Comparison of ENCODE assay signal across 27 mouse cellular contexts in the genomic region with DNA sequence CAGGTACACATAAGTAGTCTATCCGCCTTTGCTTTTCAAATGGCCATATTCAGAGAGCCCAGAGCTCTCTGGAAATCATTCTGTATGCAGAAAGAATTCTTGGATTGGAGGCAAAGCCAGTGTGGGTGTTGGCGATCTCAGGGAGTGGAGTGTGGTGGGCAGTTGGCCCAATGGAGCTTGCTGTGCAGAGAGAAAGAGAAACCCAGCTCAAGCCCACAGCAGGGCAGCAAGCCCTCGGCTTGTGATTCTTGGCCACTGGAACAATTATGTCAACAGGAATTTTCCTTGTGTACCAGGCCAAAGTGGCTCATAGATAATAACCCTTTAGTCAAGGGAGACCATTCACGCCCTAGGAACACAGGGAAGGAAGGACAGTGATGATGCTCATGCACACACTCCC. TPM values are rescaled to one million over a fixed set of nuclear protein-coding genes. Genes with fewer than 3 reads are reported as not detected.
DNase-seq lines count a peak whose midpoint lies in the region; ATAC-seq lines count a peak whose summit lies in the region.
"Had no signal": no experiment of that assay in that cellular context is flagged by ENCODE, and none has a peak within 500 bp of the region (broad histone marks: within the 10 kb centered on the region; RNA-seq: fewer than 3 reads in every experiment).

No protein-coding gene starts in this region.

- no peaks in the 10 kb centered on the region for H3K4me1 ChIP-seq in forebrain, embryonic 10.5 days
- 0 out of 2 replicates have a peak, but pooled peaks cover 3% of the 10 kb centered on the region for H3K4me1 ChIP-seq in forebrain, embryonic 12.5 days
- H3K4me1 ChIP-seq: heart, embryonic 10.5 days; limb, embryonic 12.5 days; liver, embryonic 15.5 days; neural tube, embryonic 12.5 days had no signal

- peak; percentile 5 for DNase-seq in cerebellum, adult 11-12 months
- DNase-seq in cerebellum, adult 9-10 months, result no peak
- peak; percentile 8 for DNase-seq in forebrain, embryonic 10.5 days (ENCODE audit: extremely low spot score, low spot score)
- peak; percentile 13 to 18 for DNase-seq in heart, adult 18-20 months
- DNase-seq in heart, adult 9 months (ENCODE audit: low spot score in 2 of 2), result no peak
- peak; percentile 8 for DNase-seq in adipocyte (ENCODE audit: low spot score)
- no peak for DNase-seq in urinary bladder, postnatal 10 days (ENCODE audit: low spot score)
- DNase-seq: adrenal gland, postnatal 14 days; kidney, adult 9 months; kidney, postnatal 10 days; layer of hippocampus, adult 9-11 months; lung, embryonic 14.5 days; thymus, postnatal 4 days had no signal

- H3K9me3 ChIP-seq in forebrain, embryonic 10.5 days, result no peaks in the 10 kb centered on the region
- H3K9me3 ChIP-seq in forebrain, embryonic 12.5 days, result no peaks in the 10 kb centered on the region
- H3K9me3 ChIP-seq: heart, embryonic 10.5 days; limb, embryonic 12.5 days; liver, embryonic 15.5 days; midbrain, embryonic 12.5 days; neural tube, embryonic 12.5 days had no signal

- H3K4me2 ChIP-seq in forebrain, embryonic 12.5 days, result no peak overlapping the region
- H3K4me2 ChIP-seq: hindbrain, embryonic 14.5 days; limb, embryonic 12.5 days; liver, embryonic 15.5 days; lung, embryonic 14.5 days; midbrain, embryonic 12.5 days; neural tube, embryonic 12.5 days had no signal

- no peak for ATAC-seq in forebrain, embryonic 12.5 days (ENCODE audit: low FRiP score)
- ATAC-seq: forebrain, embryonic 16.5 days; intestine, postnatal 0 days; Patski had no signal

- no peak overlapping the region for H3K9ac ChIP-seq in forebrain, embryonic 12.5 days
- H3K9ac ChIP-seq: hindbrain, embryonic 14.5 days; limb, embryonic 12.5 days; liver, embryonic 15.5 days; lung, embryonic 14.5 days; midbrain, embryonic 12.5 days; neural tube, embryonic 12.5 days had no signal

- WGBS in forebrain, embryonic 10.5 days, result 92% methylated on average over 4 of the region's 4 CpGs
- WGBS in forebrain, embryonic 12.5 days, result 82% methylated on average over 4 of the region's 4 CpGs

- no peak overlapping the region for H3K4me3 ChIP-seq in forebrain, embryonic 10.5 days
- no peak overlapping the region for H3K4me3 ChIP-seq in forebrain, embryonic 12.5 days (replicated peaks)
- H3K4me3 ChIP-seq: heart, embryonic 10.5 days; limb, embryonic 12.5 days; liver, embryonic 15.5 days; midbrain, embryonic 12.5 days; myocyte; neural tube, embryonic 12.5 days had no signal

- H3K36me3 ChIP-seq in forebrain, embryonic 10.5 days (replicated peaks), result no peaks in the 10 kb centered on the region
- H3K36me3 ChIP-seq in forebrain, embryonic 12.5 days (replicated peaks), result no peaks in the 10 kb centered on the region
- H3K36me3 ChIP-seq: heart, embryonic 10.5 days; limb, embryonic 12.5 days; liver, embryonic 15.5 days; midbrain, embryonic 12.5 days; neural tube, embryonic 12.5 days had no signal

- no peak overlapping the region for H3K27ac ChIP-seq in forebrain, embryonic 10.5 days
- H3K27ac ChIP-seq in forebrain, embryonic 12.5 days, result no peak overlapping the region
- H3K27ac ChIP-seq: heart, embryonic 10.5 days; hindbrain, embryonic 14.5 days; limb, embryonic 12.5 days; liver, embryonic 15.5 days; midbrain, embryonic 12.5 days; neural tube, embryonic 12.5 days had no signal

- H3K27me3 ChIP-seq in forebrain, embryonic 10.5 days (ENCODE audit: poor library complexity, severe bottlenecking), result no peaks in the 10 kb centered on the region
- no peaks in the 10 kb centered on the region for H3K27me3 ChIP-seq in forebrain, embryonic 12.5 days
- H3K27me3 ChIP-seq: CH12.LX; limb, embryonic 12.5 days; liver, embryonic 15.5 days; midbrain, embryonic 12.5 days; neural tube, embryonic 12.5 days; Patski had no signal

RNA-seq across cellular contexts. Expression of a gene that starts 53.0 kb away (rescaled TPM):
- polyA plus RNA-seq in forebrain, embryonic 10.5 days (2016; fragmentation: Nextera tagmentation; extraction: Ambion mirVana), result 0.12 and 0.15 TPM in 2 replicates
- polyA plus RNA-seq in forebrain, embryonic 12.5 days (2016; fragmentation: Nextera tagmentation; extraction: Ambion mirVana), result 0.37 and 0.67 TPM in 2 replicates
- 10 to 100 TPM; 44.0 to 48.9 TPM for total RNA-seq in heart, adult 18-20 months (2021)
- total RNA-seq: CH12.LX; hematopoietic stem cell, adult 5-6 weeks; megakaryocyte, adult 5-6 weeks had no signal

Comparison
In these comparisons a context has a peak if more than half of its experiments do, and no peak if none do; other contexts are left out.
1. DNase-seq: peak in cerebellum, adult 11-12 months (single experiment), forebrain, embryonic 10.5 days (single experiment), heart, adult 18-20 months (2 of 2) and adipocyte (single experiment); none in cerebellum, adult 9-10 months (single experiment), heart, adult 9 months (0 of 2) and urinary bladder, postnatal 10 days (single experiment).